Mouse (Mus musculus): ENCODE data around the gene Zfp981.
"Not testable (repeated sequence)": the region's sequence is repeated elsewhere in the genome, so short reads cannot be mapped to it uniquely, and the experiment has no call there.

Gene Zfp981

GRCm38 (mm10) chr4:146501727-146502126 lies at the start of gene Zfp981:
TSS of gene Zfp981 (plus strand) at chr4:146502027.
- DNase-seq, result not testable (repeated sequence)

DNA sequence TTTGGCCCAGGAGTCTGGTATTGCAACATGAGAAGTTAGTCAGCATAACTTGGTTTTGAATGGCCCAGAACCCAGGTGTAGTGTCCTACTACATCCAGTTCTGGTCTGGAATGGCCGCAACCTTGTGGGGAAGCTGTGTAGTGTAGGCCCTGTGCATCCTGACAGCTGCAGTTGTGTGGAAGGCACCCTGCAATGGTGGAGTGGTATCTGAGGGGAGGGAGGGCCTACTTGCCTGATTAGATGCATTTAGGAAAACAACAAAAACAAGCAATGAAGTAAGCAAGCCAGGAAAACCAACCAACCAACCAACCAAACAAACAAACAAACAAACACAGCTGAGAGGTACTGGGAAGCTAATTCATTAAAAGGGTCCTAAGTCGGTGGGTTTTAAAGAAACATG lies 49.3 kb upstream of the Zfp981 start:
- DNase-seq, result not testable (repeated sequence)

DNA sequence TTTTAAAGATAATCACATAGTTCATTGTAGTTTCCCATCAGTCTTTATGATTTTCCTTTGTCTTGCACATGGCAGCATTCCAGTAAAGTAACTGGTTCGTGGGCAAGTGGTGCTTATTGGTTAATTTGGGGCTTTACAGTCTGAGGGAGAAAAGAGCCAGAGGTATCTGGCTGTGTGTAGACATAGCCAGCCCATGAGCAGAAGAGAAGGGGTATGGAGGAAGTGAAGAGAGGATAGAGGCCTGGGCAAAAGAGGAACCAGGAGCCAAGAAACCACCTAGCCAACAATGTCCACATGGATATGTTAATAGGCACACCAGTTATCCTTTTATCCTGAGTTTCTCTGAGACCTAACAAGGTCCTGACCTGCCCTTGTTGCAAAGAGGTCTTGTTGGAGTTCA lies 47.7 kb upstream of the Zfp981 start:
- DNase-seq, result not testable (repeated sequence)

- DNase-seq, result no peak
Measured at GRCm38 (mm10) chr4:146454896-146455295, 46.9 kb upstream of the Zfp981 start.

DNA sequence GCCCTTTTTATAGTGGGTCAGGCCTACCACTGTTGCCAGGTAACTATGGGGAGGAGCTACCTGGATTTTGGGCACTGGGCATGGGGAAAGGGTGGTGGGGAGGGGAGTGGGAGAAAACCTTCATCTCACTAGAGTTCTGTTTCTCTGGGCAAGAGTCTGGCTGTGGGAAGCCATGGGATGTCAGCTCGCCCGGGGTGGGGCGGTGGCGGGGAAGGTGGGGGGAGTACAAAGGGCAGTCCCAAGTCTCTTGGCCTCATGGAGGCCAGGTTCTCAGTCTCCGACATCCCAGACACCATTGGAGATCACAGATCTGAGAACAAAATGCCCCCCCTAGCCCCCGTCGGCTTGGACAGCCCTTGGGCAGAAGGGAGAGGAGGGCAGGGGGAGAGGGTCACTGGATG lies 46.5 kb upstream of the Zfp981 start:
- DNase-seq, result no peak

DNA sequence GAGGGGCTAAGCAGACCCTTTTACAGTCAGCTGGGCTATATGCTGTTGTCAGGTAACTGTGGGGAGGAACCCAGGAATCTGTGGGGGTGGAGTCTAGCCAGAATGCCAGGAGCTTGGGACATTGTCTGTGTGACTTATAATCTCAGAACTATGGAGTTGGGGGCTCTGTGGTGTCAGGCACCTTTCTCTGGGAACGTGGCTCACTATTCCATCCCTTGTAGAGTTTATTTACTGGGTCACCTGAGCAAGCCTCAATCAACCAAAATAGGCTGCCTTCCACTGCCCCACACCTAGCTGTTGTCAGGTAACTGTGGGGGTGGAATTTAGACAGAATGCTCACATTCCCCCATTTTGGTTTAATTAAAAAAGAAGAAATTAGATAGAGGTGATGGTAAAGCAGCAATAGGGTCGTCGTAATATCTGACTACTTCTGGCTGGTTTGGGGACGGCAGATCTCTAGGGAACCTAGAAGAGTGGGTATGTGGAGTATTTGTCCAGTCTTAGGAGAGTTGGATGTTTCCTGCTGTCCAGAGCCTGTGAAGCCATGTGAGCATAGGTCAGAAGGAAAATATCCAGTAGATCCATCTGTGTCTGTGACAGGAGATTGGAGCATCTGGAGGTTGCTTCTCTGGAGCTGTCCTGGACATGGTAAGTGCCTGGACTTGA lies 45.6 kb upstream of the Zfp981 start:
- DNase-seq, result no peak

- DNase-seq, result no peak
Measured at GRCm38 (mm10) chr4:146457126-146457525, 44.7 kb upstream of the Zfp981 start.

DNA sequence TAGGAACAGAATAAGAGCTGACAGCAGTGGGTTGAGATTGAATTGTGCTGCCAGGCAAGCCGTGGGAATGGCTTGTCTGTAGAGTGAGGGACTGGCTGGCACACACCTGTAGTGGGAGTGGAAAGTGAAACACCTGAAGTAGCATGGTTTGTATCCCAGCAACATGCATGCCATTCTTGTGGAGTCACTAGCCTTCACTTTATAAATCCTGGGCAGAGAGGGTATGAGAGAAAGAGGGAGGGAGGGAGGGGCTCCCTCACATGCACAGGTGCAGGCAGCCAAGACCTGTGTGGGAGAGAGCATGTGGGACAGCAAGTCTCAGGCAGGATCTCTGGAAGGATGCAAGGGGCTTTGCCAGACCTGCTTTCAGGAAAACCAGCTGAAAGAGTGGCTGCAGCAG lies 44.1 kb upstream of the Zfp981 start:
- DNase-seq, result no peak

- not testable (repeated sequence) for DNase-seq
Measured at GRCm38 (mm10) chr4:146459822-146460221, 42.0 kb upstream of the Zfp981 start.

DNA sequence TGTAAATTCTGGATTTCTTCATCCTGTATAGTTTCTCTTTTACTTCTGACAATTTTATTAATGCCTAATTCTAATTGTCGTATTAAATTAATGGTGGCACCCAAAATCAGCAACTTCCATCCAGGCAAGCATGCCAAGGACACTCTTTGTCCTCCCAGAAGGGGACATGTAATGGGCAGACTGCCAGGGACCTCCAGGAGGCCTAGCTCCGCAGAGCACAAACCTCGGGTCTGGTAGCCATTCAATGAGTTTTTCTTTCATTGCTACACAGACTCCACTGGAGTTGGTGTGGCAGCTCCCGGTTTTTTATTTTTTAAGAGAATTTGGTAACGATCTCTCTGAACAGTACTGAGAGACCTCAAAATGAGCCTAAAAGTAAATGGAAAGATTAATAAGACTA lies 41.1 kb upstream of the Zfp981 start:
- not testable (repeated sequence) for DNase-seq

- not testable (repeated sequence) for DNase-seq
Measured at GRCm38 (mm10) chr4:146463649-146464351, 38.0 kb upstream of the Zfp981 start.

- not testable (repeated sequence) for DNase-seq
Measured at GRCm38 (mm10) chr4:146469984-146470383, 31.8 kb upstream of the Zfp981 start.

DNA sequence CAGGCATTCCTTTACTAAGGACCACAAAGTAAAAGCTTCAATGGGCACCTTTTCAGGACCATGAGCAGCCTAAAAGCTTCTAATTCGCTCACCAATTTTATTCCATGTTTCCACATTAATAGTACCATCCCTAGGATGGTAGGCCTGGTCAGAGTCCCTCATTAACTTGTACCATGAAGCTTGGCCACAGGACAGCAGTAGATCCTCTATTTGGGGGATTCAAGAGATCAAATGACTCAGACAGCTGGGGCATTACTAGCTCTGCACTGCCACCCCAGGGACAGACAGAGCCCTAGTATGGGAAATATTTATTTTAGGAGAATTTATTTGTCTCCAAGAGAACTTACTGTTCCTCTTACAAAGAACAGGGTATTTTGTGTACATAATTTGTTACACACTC lies 27.6 kb upstream of the Zfp981 start:
- not testable (repeated sequence) for DNase-seq

GRCm38 (mm10) chr4:146474716-146475676 lies 26.8 kb upstream of the Zfp981 start:
- DNase-seq, result not testable (repeated sequence)

- DNase-seq, result not testable (repeated sequence)
Measured at GRCm38 (mm10) chr4:146476260-146476659, 25.6 kb upstream of the Zfp981 start.

- not testable (repeated sequence) for DNase-seq
Measured at GRCm38 (mm10) chr4:146476959-146477358, 24.9 kb upstream of the Zfp981 start.

DNA sequence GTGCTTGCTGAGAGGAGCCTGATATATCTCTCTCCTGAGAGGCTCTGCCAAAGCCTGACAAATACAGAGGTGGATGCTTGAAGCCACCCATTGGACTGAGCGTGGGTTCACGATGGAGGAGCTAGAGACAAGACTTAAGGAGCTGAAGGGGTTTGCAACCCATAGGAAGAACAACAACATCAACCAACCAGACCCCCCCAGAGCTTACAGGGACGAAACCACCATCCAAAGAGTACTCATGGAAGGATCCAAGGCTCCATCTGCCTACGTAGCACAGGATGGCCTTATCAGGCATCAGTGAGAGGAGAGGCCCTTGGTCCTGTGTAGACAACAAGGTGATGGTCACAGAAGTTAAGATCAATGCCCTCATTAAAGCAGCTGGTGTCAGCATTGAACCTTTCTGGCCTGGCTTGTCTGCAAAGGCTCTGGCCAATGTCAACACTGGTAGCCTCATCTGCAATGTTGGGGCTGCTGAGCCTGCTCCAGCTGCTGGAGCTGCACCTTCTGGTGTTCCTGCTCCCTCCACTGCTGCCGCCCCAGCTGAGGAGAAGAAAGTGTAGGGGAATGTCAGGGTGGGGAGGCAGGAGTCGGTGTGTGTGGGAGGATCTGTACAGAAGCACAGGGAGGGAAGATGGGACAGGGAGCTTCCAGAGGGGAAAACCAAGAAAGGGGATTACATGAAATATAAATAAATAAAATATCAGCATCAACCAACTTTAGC lies 21.3 kb upstream of the Zfp981 start:
- DNase-seq, result not testable (repeated sequence)

DNA sequence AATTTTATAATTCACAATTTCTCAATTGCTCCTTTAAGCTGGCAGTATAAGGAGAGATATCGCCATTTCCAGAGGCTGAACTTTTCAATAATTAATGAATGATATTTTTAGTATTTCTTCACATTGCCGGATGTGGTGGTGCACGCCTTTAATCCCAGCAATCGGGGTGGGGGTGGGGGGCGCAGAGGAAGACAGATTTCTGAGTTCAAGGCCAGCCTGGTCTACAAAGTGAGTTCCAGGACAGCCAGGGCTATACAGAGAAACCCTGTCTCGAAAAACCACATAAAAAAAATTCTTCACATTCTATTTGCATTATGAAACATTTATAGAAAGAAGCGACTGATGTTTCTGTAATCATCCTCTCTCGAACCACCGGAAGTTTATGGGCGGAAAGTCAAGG lies 19.3 kb upstream of the Zfp981 start:
- DNase-seq, result not testable (repeated sequence)

DNA sequence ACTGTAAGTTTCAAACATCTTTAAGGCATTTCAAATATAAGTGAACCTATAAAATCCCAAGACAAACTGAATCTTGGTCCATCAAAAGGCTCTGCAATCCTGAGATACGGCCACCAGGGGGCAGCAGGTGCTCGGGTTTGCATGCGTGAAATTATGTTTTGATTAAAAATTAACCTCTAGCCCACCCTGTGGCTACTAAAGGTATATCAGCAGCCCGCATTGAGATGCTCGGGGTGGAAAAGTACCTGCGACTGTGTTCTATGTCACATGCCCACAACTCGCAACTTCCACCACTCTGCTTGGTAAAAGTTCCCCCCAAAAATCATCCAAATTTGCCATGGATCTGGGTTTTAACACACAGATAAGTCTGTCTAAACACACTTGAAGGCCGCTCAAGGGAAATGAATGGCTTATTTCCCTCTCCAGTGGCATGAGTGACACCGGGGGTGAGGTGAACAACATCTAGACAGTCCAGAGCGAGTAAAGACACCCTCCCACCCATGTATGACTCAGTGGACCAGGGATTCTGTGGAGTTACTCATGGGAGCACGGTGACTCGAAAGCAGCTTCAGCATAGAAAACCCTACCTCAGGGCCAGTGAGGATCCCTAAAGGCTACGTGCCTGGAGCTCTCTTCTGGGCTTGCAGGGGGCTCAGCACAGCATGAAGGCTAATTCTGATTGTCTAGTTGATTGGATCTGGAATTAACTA lies 18.1 kb upstream of the Zfp981 start:
- not testable (repeated sequence) for DNase-seq

DNA sequence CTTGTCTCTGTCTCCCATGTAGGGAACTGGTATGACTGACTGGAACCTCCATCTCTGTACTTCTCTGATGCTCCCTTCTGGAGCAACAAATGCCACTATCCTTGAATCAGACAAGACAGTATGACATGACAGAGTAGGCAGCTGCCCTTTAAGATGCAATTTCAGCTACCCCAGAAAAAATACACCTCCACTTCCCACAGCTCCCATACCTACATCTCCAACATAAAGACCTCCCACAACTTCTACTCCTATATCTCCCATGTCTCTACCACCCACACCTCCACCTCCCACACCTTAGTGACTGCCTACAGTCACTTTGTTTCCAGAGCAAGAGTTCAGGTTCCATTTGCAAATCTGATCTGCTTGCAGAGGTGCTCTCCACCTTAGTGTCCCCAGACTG lies 17.2 kb upstream of the Zfp981 start:
- not testable (repeated sequence) for DNase-seq

DNA sequence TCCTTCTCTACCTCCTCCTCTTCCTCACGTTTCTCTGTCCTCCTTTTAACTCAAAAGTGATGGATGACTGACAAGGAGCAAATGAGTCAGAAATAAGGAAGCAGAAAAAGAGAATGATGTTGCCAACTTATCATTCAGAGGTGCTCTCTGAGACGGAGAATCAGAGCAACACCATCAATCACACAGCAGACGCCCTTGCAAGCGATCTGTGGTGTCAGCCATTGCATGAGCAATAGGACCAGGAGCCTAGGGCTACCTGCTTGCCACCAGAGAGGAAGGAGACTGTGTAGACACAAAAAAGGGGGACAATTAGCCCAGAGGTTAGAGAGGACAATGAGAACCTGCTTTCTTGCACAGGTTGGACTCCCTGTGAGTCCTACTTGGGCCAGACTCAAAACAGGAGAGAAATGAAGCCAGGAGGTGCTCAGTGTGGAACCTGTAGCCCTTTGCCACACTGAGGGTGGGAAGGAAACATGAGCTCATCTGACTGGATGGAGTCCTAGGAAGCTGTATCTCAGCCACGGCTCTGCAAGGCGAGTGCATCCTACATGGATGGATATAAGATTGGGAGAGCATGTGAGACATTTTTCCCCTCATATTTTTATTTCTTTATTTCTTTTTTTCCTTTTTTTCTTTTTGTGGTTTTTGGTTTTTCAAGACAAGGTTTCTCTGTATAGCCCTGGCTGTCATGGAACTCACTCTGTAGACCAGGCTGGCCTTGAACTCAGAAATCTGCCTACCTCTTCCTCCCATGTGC lies 16.5 kb upstream of the Zfp981 start:
- not testable (repeated sequence) for DNase-seq
